Mouse (Mus musculus) urinary bladder, postnatal 4 days (tissue): Measurements from ENCODE around the gene Fcer1g.

ENCODE experiments used
- DNase-seq, 2 experiments: peaks; one replicate each; pipeline ENCODE4 v3.0.0; 2021 to 2022; ENCODE audit warnings: low spot score in 2 of 2

Fcer1g gene

DNA sequence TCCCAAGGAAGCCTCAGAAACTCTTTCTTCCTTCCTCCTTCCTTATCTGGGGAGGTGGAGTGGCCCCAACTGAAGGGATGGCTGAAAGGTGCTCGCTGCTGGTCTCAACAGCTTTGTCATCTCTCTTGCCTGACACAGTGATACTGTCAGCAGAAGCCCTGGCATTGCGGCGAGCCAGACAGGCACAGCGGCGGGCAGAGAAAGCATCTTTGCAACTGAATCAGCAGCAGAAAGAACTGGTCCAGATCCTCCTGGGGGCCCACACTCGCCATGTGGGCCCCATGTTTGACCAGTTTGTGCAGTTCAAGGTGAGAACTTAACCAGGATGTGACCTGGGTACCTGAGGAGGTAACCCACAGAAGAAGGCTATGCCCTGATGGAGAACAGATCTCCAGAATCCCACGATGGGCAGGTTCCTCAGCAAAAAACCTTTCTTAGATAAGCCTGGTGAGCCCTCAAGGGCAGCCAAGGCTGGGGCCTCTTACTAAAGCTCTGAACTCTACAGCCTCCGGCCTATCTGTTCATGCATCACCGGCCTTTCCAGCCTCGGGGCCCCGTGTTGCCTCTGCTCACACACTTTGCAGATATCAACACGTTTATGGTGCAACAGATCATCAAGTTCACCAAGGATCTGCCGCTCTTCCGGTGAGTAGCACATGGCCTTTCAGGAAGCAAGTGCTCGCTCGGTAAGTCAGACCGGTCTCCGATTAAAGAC lies 17.8 kb downstream of the Fcer1g start:
- DNase-seq = no peak

- DNase-seq = no peak
Observed at GRCm38 (mm10) chr1:171213801-171214496, 20.2 kb downstream of the Fcer1g start, which contains the start of gene Nr1i3. Gene Nr1i3, plus strand, starts transcription at chr1:171213970.

DNA sequence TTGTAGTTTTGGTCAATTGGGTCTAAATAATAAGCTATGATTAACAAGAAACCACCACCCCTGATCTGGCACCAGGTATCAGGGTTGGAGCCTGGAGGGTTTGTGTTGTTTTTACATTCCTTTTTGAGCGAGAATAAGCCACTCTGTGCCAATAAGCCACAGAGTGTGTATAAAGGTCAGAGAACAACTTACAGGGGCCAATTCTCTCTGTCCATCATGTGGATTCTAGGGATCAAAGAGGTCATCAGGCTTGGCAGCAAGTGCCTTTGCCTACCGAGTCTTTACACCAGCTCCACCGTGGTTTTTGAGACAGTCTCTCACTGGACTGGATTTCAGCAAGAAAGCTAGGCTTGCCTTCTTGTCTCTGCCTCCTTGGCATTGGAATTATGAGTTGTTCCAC lies 21.3 kb downstream of the Fcer1g start:
- no peak for DNase-seq

- no peak for DNase-seq
Observed at GRCm38 (mm10) chr1:171209409-171209808, 24.8 kb downstream of the Fcer1g start.

GRCm38 (mm10) chr1:171205704-171206493 lies 28.3 kb downstream of the Fcer1g start:
- no peak for DNase-seq

DNA sequence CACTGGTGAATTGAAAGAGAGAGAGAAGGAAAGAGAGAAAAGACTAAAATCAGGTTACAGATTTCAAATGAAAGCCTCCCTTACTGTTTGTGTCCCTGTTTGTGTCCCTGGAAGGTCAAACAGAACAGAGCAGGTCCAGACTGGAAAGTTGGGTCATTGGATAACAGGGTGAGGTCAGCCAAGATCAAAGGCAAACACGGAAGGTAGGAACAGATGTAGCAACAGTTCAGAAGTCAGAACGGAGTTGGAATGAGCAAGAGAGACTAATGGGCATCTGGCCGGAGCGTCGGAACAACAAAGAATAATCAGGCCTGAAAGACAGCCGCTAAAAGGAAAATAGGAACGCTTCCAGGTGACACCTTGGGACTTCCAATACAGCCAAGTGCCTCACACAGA lies 29.9 kb downstream of the Fcer1g start:
- DNase-seq = no peak

DNA sequence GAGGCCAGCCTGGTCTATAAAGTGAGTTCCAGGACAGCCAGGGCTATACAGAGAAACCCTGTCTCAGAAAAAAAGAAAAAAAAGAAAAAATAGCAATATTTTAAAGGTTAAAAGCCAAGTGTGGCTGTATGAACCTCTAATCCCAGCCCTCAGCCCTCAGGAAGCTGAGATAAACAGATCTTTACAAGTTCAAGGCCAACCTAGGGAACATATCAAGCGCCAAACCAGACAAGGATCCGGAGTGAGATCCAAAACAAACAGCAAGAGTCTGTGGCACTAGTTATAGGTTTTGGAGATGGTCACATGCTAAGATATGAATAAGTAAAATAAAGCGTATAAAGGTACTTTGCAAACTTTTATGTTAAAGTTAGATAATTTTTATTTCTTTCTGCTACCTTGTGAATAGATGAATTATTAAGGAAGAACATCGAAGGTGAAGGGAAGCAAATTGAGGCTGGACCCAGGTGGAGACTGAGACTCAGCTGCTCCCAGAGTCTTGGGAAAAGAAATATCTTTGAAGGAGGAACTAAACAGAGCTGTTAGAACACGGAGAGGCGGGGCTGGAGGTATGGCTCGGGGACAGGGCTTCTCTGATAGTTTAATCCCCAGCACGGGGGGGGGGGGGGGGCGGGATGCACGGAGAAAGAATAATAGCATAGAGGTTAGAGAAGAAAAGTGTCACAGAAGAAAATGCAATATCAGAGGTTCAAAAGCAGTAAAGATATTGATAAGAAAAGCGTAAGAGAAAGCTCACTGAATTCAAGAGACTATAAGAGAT lies 30.5 kb downstream of the Fcer1g start:
- no peak for DNase-seq

GRCm38 (mm10) chr1:171200769-171201168 lies 33.4 kb downstream of the Fcer1g start:
- no peak for DNase-seq

GRCm38 (mm10) chr1:171199532-171199931 lies 34.6 kb downstream of the Fcer1g start:
- DNase-seq = no peak

- peak in 1 of 2 experiments; percentile 42 for DNase-seq
Observed at GRCm38 (mm10) chr1:171195887-171196397, 38.2 kb downstream of the Fcer1g start, which contains the start of gene Pcp4l1. Gene Pcp4l1, minus strand, starts transcription at chr1:171196268.

GRCm38 (mm10) chr1:171195046-171195822 lies 38.9 kb downstream of the Fcer1g start:
- DNase-seq = no peak

DNA sequence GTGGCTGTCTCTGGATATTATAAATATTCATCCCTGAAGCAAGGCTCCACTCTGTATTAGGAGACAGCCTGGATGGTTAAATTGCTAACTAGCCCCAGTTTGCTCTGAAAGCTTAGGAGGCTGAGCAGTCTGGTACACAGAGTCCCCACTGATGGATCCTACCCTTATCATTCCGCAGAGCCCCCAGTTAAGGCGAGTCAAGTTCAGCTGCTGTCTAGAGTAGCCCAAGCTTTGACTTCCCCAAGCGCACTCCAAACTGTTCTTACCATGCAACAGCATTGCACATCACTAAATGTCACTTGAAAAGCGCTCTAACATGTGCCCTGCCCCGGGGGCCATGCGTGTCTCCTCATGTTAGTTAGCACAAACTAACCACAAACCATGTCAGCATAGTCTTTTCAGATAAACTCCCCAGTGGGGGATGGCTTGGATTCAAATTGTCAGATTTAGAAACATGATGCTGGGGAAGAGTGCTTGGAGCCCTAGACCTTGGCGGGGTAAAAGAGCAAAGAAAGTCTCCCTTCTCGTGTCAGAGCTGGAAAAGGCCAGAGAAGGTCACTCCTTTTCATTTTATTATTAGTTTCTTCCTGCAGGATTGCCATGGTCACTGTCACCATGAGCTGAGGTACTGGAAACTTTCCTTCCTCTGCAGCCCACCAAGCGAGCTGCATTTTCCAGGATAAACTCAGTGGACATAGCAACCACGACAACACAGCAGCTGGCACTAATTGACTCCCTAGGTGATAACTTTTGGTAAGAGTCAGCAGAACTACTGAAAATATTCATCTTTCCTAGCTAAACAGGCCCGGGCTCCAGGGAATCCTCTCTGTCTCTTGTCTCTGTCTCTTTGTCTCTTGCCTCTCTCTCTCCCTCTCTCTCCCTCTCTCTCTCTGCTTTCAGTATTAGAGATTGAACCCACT lies 40.0 kb downstream of the Fcer1g start:
- DNase-seq = no peak

GRCm38 (mm10) chr1:171193093-171193840 lies 40.9 kb downstream of the Fcer1g start:
- no peak for DNase-seq

GRCm38 (mm10) chr1:171192283-171192682 lies 41.9 kb downstream of the Fcer1g start:
- no peak for DNase-seq

- DNase-seq = no peak
Observed at GRCm38 (mm10) chr1:171190832-171191231, 43.3 kb downstream of the Fcer1g start.

GRCm38 (mm10) chr1:171189476-171190114 lies 44.6 kb downstream of the Fcer1g start:
- no peak for DNase-seq

DNA sequence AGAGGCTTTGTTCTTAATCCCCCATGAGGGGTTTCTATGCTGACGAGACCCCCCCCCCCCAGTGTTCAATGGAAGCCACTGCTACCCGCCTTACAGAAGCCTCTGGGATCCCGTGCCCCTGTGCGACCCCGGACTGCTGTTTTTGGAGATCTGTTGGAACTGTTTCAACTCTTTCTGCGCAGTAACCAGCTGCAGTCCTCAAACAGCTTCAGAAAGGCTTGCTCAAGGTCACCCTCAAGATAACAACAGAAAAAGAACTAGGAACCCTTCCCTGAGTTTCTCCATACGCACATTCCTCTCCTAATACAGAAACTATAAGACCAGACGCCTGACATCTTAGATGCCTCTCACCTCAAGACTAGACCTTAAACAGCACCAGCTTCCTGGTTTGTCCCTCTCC lies 45.1 kb downstream of the Fcer1g start:
- peak in 1 of 2 experiments; percentile 22 for DNase-seq
